Mouse (Mus musculus) cortical plate, adult 2 months (tissue): ENCODE measurements around the gene Fkbp6. TPM values are rescaled to one million over a fixed set of nuclear protein-coding genes. Genes with fewer than 3 reads are reported as not detected.
A peak's percentile ranks its signal among the peaks of the same experiment; 100 is the strongest.
"Not testable (repeated sequence)": the region's sequence is repeated elsewhere in the genome, so short reads cannot be mapped to it uniquely, and the experiment has no call there.

Source experiments
- H3K27ac ChIP-seq: fragments of 200-500 bp; 2 replicates; pipeline ENCODE4 v1.5.1; 2012; ENCODE audit warnings: low read length, control low read depth, inconsistent platforms; ENCODE audit not compliant: insufficient read depth
- H3K4me1 ChIP-seq: fragments of 200-500 bp; 2 replicates; pipeline ENCODE4 v1.6.1; 2011; ENCODE audit warnings: low read length; ENCODE audit not compliant: control insufficient read depth, insufficient read depth
- H3K4me3 ChIP-seq: fragments of 200-500 bp; 2 replicates; pipeline ENCODE4 v1.5.1; 2011; ENCODE audit warnings: mild to moderate bottlenecking, low read length, control low read depth; ENCODE audit not compliant: insufficient read depth
- CTCF ChIP-seq: fragments of 200-500 bp; IDR thresholded peaks from 2 replicates; pipeline ENCODE4 v1.5.1; 2011; ENCODE audit warnings: mild to moderate bottlenecking, control low read depth, low read length; ENCODE audit not compliant: insufficient read depth; ENCODE audit errors: extremely low read depth
- POLR2A ChIP-seq: fragments of 200-500 bp; IDR thresholded peaks from 2 replicates; pipeline ENCODE4 v1.6.1; 2011; ENCODE audit warnings: mild to moderate bottlenecking, low read length, control low read depth; ENCODE audit not compliant: insufficient read depth; ENCODE audit errors: extremely low read depth
- polyA plus RNA-seq: library from polyadenylated mRNA; depleted of rRNA; stranded (reverse); fragments of >200 nt; gene quantifications from 2 replicates; pipeline ENCODE4 v1.2.3, GENCODE M21; 2012

The Fkbp6 gene
- polyA plus RNA-seq, 1 experiment, result 0.13 TPM

DNA sequence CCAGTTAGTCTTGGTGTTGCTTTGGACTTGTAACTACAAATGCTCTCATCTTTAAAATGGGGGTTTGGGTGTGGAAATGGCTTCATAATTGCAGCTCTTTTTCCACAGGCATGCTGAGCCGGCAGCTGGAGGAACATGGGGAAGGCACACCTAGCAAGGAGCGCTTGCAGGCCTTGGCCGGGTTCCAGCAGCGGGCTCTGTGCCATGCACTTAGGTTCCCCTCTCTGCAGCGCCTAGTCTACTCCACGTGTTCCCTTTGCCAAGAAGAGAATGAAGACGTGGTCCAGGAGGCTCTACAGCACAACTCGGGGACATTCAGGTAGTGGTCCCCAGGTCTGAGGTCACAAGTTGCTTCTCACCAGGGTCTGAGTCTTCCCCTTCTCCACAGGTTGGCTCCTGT, 25.3 kb upstream of the Fkbp6 start:
- H3K4me1 ChIP-seq, result peaks cover 4% of the 10 kb centered on the region; the same call in 1 of the 2 replicates
- TF ChIP-seq POLR2A, result no peak
- TF ChIP-seq CTCF, result no peak
- H3K27ac ChIP-seq, result no peak overlapping the region
- H3K4me3 ChIP-seq, result no peak overlapping the region

DNA sequence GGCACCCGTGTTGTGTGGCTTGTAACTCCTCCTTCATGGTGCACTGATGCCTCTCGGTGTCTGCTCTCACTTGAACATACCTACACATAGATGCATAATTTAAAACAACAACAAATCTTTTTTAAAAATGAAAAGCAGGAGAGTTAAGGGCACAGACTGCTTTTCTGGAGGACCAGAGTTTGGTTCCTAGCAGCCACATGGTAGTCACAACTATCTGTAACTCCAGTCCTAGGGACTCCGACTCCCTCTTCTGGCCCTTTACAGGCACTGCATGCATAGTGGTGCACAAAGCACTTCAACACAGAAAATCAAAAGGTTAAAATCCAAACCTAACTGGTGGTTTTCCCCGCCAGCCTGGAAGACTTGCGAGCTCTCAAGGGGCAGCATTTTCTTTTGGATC, 23.8 kb upstream of the Fkbp6 start:
- Histone ChIP-seq H3K4me1 (peaks cover 4% of the 10 kb centered on the region; the same call in 1 of the 2 replicates), H3K4me3 (no peak overlapping the region), H3K27ac (no peak overlapping the region)
- TF ChIP-seq CTCF (no peak), POLR2A (no peak)

DNA sequence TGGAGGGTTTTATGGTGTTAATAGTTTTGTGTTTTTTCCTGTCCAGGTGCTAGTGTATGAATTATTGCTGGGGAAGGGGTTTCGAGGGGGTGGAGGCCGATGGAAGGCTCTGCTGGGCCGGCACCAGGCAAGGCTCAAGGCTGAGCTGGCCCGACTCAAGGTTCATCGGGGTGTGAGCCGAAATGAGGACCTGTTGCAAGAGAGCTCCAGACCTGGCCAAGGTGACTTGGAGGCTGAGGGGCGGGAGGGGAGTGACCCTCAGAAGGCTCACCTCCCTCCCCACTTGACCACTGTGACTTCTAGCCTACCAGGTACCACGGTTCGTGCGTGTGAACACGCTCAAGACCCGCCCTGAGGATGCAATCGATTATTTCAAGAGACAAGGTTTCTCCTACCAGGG, 21.4 kb upstream of the Fkbp6 start:
- H3K4me3 ChIP-seq, result no peak overlapping the region
- TF ChIP-seq POLR2A, result no peak
- TF ChIP-seq CTCF, result no peak
- no peak overlapping the region for H3K27ac ChIP-seq
- H3K4me1 ChIP-seq, result peaks cover 4% of the 10 kb centered on the region; the same call in 1 of the 2 replicates

DNA sequence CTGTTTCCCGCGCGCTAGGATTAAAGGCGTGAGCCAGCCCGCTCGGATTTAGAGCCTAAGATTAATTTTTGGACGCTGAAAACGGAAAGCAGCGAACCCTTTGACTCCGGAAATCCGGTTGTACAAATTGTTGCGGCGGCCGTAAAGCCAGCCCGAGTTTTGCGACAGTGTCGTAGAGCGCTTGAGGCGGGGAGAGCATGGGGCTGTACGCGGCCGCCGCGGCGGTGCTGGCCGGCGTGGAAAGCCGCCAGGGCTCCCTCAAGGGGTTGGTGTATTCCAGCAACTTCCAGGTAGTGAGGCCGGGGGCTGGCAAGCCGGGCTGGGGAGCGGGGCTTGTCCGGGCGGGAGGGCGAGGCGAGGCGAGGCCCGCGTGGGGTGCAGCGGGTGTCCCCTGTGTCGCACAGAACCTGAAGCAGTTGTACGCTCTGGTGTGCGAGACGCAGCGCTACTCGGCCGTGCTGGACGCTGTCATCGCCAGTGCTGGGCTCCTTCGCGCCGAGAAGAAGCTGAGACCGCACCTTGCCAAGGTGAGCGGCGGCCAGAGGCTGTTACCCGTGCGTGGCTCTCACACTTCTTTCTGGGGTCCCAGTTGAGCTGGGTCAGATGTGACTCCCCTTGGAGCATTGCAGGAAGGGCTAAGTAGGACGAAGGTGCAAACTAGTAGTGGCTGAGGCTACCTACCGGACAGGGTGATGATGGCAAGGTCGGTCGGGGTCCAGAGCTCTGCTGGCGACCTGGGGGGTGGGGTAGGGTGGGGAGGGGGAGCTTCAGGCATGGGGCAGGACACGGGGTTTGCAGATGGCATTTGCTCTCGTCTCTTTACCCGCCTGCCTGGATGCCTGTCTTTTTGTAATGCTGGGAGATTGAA, 20.2 kb upstream of the Fkbp6 start, which contains the start of gene Nsun5:
TSS of gene Nsun5 (plus strand) at position 167 of the 868 bp plus-strand sequence.
- Histone ChIP-seq H3K4me1 (peaks cover 4% of the 10 kb centered on the region; the same call in 1 of the 2 replicates), H3K4me3 (peak within 1 kb of the TSS; percentile 98), H3K27ac (0 out of 2 replicates have a peak within 1 kb of the TSS, but pooled peaks have one; percentile 7)
- TF ChIP-seq POLR2A, result 0 out of 2 replicates have a peak, but pooled peaks have one; percentile 43
- TF ChIP-seq CTCF, result no peak

DNA sequence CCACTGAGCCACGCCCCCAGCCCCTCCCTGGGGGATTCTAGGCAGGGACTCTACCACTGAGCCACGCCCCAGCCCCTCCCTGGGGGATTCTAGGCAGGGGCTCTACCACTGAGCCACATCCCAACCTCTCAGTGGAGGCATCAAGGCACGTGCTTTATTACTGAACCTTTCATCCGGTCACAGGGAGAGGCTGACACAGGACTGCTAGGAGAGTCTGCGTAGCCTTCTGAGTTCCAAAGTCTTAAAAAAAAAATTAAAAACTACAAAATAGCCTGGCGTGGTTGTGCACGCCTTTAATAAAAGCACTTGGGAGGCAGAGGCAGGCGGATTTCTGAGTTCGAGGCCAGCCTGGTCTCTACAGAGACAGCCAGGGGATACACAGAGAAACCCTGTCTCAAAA, 19.4 kb upstream of the Fkbp6 start:
- H3K4me1 ChIP-seq, H3K27ac ChIP-seq: not testable (repeated sequence)
- peak overlapping the region; percentile 98 for H3K4me3 ChIP-seq

DNA sequence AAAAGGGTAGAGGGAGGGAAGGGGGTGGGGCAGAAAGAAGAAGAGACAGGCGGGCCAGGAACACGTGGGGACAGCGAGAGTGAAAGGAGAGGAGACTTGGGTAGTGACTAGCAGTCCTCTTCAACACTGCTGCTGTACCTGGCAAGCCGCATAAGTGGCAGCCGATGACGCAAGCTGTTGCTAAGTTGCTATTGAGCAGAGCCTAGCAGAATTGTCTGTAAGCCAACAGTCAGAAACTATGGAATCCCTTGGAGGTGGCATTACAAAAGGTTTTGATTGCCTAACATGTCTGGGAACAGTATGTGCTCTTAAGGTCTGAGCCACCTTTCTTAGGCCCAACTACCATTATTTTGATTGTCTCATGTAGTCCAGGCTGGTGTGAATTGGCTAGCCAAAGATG, 18.5 kb upstream of the Fkbp6 start:
- TF ChIP-seq POLR2A, result no peak
- TF ChIP-seq CTCF, result no peak
- no peak overlapping the region for H3K4me3 ChIP-seq

DNA sequence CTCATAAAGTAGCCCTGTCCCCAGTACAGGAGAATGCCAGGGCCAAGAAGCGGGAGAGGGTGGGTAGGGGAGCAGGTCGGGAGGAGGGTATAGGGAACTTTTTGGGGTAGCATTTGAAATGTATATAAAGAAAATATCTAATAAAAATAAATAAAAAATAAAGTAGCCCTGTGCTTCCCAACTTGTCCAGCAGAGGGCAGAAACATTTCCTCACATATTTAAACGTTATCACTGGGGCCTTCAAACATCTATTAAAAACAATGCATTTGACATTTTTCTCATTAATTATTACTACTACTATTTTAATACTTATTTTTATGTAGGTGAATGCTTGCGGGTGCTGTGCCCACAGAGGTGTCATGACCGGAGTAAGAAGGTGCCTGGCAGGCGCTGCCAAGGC, 18.0 kb upstream of the Fkbp6 start:
- Histone ChIP-seq H3K4me1 (peaks cover 4% of the 10 kb centered on the region; the same call in 1 of the 2 replicates), H3K27ac (no peak overlapping the region), H3K4me3 (no peak overlapping the region)
- no peak for TF ChIP-seq CTCF
- TF ChIP-seq POLR2A, result no peak

More for the DNA sequence above, 18.5 kb upstream of the Fkbp6 start:
- Histone ChIP-seq H3K27ac (no peak overlapping the region), H3K4me1 (peaks cover 4% of the 10 kb centered on the region; the same call in 1 of the 2 replicates)

DNA sequence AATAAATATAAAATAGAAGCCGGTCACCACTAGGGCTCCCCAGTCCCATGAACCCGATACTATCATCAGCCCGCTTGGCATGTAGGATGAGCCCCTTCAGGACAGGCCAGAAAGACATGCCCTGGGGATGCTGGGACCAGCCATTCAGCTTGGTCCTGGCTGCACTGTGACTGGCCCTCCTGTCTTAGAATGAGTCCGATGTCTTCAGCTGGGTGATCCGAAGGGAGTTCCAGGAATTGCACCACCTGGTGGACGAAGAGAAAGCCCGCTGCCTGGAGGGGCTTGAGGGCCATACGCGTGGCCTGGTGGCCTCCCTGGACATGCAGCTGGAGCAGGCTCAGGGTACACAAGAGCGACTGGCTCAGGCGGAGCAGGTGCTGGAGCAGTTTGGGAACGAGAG, 13.7 kb upstream of the Fkbp6 start:
- Histone ChIP-seq H3K4me3 (no peak overlapping the region), H3K27ac (no peak overlapping the region), H3K4me1 (no peaks in the 10 kb centered on the region)
- peak; percentile 47 for TF ChIP-seq CTCF
- no peak for TF ChIP-seq POLR2A

DNA sequence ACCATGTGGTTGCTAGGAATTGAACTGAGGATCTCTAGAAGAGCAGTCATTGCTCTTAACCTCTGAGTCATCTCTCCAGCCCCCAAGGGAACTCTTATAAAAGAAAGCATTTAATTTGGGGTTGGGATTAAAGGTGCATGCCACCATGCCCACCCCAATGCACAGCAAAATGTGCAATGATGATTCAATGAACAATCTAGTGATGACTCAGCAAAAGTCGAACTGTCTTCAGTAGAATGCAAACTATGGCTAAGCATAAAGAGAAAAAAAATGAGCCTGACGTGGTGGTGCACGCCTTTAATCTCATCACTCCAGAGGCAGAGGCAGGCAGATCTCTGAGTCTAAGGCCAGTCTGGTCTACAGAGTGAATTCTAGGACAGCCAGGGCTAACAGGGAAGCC, 12.7 kb upstream of the Fkbp6 start:
- Histone ChIP-seq H3K4me1 (no peaks in the 10 kb centered on the region), H3K4me3 (no peak overlapping the region), H3K27ac (no peak overlapping the region)
- TF ChIP-seq POLR2A, result no peak
- TF ChIP-seq CTCF, result no peak

DNA sequence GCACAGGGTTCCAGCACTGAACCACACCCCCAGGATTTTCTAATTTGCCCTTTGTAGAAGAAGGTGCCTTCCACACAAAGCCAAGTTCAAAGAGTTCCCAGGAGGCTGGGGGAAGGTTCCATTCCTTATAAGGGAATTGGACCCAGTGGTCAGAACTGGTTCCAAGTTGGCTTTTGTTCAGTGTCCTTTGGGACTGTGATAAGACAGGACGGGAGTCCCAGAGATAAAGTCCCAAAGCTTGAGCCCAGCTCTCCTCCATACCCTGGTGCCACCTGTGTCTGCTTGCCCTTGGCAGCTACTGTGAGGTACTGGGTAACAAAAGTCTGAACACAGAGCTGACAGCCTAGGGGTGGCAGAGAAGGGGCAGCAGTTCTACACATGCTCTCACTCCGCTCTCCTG, 9.9 kb upstream of the Fkbp6 start:
- no peak for TF ChIP-seq CTCF
- TF ChIP-seq POLR2A, result no peak
- Histone ChIP-seq H3K4me1 (no peaks in the 10 kb centered on the region), H3K27ac (no peak overlapping the region), H3K4me3 (no peak overlapping the region)

DNA sequence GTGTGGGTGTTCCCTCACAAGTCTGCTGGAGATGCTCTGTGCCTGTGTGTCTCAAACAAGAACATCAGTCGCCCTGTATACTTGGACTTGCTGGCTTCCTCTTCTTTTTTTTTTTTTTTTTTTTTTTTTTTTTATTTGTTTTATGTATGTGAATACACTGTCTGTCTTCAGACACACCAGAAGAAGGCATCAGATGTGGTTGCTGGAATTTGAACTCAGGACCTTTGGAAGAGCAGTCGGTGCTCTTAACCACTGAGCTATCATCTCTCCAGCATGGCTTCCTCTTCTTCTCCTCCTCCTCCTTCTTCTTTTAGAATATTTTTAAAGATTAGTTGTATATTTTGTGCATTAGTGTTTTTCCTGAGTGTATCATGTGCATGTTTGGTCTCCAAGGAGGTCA, 7.7 kb upstream of the Fkbp6 start:
- H3K27ac ChIP-seq, result no peak overlapping the region
- H3K4me3 ChIP-seq, result no peak overlapping the region
- TF ChIP-seq CTCF, result no peak
- TF ChIP-seq POLR2A, result no peak
- no peaks in the 10 kb centered on the region for H3K4me1 ChIP-seq
